In the genomic region with DNA sequence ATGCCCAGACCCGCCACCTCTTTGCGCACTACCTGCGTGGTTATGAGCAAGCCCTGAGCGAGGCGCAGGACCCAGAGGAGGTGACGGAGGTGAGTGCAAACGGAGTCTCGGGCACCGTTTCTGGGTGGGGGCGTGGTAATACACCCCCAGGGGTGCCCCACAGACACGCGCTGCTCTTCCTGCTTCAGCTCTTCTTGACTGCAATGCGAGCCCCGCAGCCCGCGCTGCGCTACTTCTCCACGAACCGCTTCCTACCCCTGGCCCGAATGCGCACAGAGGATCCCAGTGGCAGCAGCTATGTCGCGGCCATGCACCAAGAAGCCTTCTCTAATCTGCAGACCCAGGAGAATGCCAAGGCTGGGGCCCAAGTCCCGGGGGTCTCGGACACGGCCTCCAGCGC, we compare ENCODE assay signal across 10 mouse cellular contexts. TPM values are rescaled to one million over a fixed set of nuclear protein-coding genes. Genes with fewer than 3 reads are reported as not detected.
DNase-seq lines count a peak whose midpoint lies in the region; ATAC-seq lines count a peak whose summit lies in the region.
"Had no signal": no experiment of that assay in that cellular context is flagged by ENCODE, and none has a peak within 500 bp of the region (broad histone marks: within the 10 kb centered on the region; RNA-seq: fewer than 3 reads in every experiment).

No protein-coding gene starts in this region.

- DNase-seq in cerebellum, adult 11-12 months, result peak; percentile 49
- DNase-seq in liver, embryonic 11.5 days (ENCODE audit: low spot score), result no peak
- DNase-seq in liver (no peak), MN1 (ENCODE audit: low spot score) (no peak)
- DNase-seq in intestine, embryonic 14.5 days (ENCODE audit: low spot score), result no peak
- no peak for DNase-seq in cerebellum, adult 18-20 months
- DNase-seq: adrenal gland, postnatal 25 days; lung, postnatal 36 days had no signal

- peak overlapping the region; percentile 28 for H3K4me3 ChIP-seq in liver, embryonic 11.5 days (ENCODE audit: low read depth, low read length)
- H3K4me3 ChIP-seq in intestine, embryonic 14.5 days (ENCODE audit: low read depth, low read length), result peak overlapping the region; percentile 11
- H3K4me3 ChIP-seq in stomach, embryonic 16.5 days (replicated peaks; ENCODE audit: low read length), result 0 out of 2 replicates have a peak overlapping the region, but pooled peaks have one; percentile 14

- H3K4me1 ChIP-seq in liver, embryonic 11.5 days (replicated peaks; ENCODE audit: control insufficient read depth, insufficient read depth, low read length), result peaks cover 14% of the 10 kb centered on the region
- H3K4me1 ChIP-seq in intestine, embryonic 14.5 days (replicated peaks; ENCODE audit: control insufficient read depth, insufficient read depth, low read length), result peaks cover 16% of the 10 kb centered on the region; the same call in 1 of the 2 replicates
- peaks cover 22% of the 10 kb centered on the region for H3K4me1 ChIP-seq in stomach, embryonic 16.5 days (ENCODE audit: control insufficient read depth, insufficient read depth, low read length)

- H3K9me3 ChIP-seq in liver, embryonic 11.5 days (ENCODE audit: control insufficient read depth, low read length), result no peaks in the 10 kb centered on the region
- no peaks in the 10 kb centered on the region for H3K9me3 ChIP-seq in intestine, embryonic 14.5 days (ENCODE audit: control insufficient read depth, low read length)
- H3K9me3 ChIP-seq in stomach, embryonic 16.5 days (replicated peaks; ENCODE audit: control insufficient read depth, low read length), result no peaks in the 10 kb centered on the region

- H3K9ac ChIP-seq in liver, embryonic 11.5 days (ENCODE audit: low read depth, low read length), result no peak overlapping the region
- H3K9ac ChIP-seq in intestine, embryonic 14.5 days (ENCODE audit: low read length), result no peak overlapping the region
- H3K9ac ChIP-seq in stomach, embryonic 16.5 days (ENCODE audit: low read length), result 0 out of 2 replicates have a peak overlapping the region, but pooled peaks have one; percentile 8

- ATAC-seq in cerebellum, adult (ENCODE audit: insufficient number of reproducible peaks, low FRiP score, low TSS enrichment), result no peak
- no peak for ATAC-seq in liver, embryonic 11.5 days (replicated peaks; ENCODE audit: low FRiP score)
- no peak for ATAC-seq in intestine, embryonic 14.5 days (replicated peaks; ENCODE audit: low FRiP score, low TSS enrichment, low read depth)
- no peak for ATAC-seq in stomach, embryonic 16.5 days (ENCODE audit: insufficient read depth, low FRiP score)

- H3K27me3 ChIP-seq in liver, embryonic 11.5 days (replicated peaks; ENCODE audit: control insufficient read depth, insufficient read depth, low read length), result peaks cover 46% of the 10 kb centered on the region
- peaks cover 47% of the 10 kb centered on the region for H3K27me3 ChIP-seq in intestine, embryonic 14.5 days (replicated peaks; ENCODE audit: control insufficient read depth, insufficient read depth, low read length)
- peaks cover 33% of the 10 kb centered on the region for H3K27me3 ChIP-seq in stomach, embryonic 16.5 days (ENCODE audit: control insufficient read depth, insufficient read depth, low read length)

- no peaks in the 10 kb centered on the region; the same call in 1 of the 2 replicates for H3K36me3 ChIP-seq in liver, embryonic 11.5 days (ENCODE audit: control insufficient read depth, insufficient read depth, low read length)
- peaks cover under 1% of the 10 kb centered on the region; the same call in 1 of the 2 replicates for H3K36me3 ChIP-seq in intestine, embryonic 14.5 days (ENCODE audit: control insufficient read depth, insufficient read depth, low read length)
- no peaks in the 10 kb centered on the region for H3K36me3 ChIP-seq in stomach, embryonic 16.5 days (ENCODE audit: control insufficient read depth, insufficient read depth, low read length)

- 5% methylated on average over 27 of the region's 27 CpGs for WGBS in liver, embryonic 11.5 days
- WGBS in intestine, embryonic 14.5 days, result 2% methylated on average over 27 of the region's 27 CpGs
- 5% methylated on average over 27 of the region's 27 CpGs for WGBS in stomach, embryonic 16.5 days

- peak overlapping the region; percentile 48 for H3K4me2 ChIP-seq in liver, embryonic 11.5 days
- peak overlapping the region; percentile 30 for H3K4me2 ChIP-seq in intestine, embryonic 14.5 days (ENCODE audit: low read length)
- peak overlapping the region; percentile 21 for H3K4me2 ChIP-seq in stomach, embryonic 16.5 days (ENCODE audit: low read depth, low read length)

- H3K27ac ChIP-seq in liver, embryonic 11.5 days (ENCODE audit: low read depth, low read length), result no peak overlapping the region
- no peak overlapping the region for H3K27ac ChIP-seq in intestine, embryonic 14.5 days (ENCODE audit: low read depth)
- H3K27ac ChIP-seq in stomach, embryonic 16.5 days (ENCODE audit: low read length), result no peak overlapping the region

RNA-seq across cellular contexts. Expression of a gene that starts 1.5 kb away (rescaled TPM):
- polyA plus RNA-seq in liver, embryonic 11.5 days (2014; fragmentation: Nextera tagmentation; extraction: Ambion mirVana), result 0.12 and 0.27 TPM in 2 replicates
- not detected in 2 replicates for polyA plus RNA-seq in intestine, embryonic 14.5 days (2014; fragmentation: Nextera tagmentation; extraction: Ambion mirVana)
- 0.30 TPM in 1 of 2 replicates, not detected in the other for polyA plus RNA-seq in stomach, embryonic 16.5 days (2015; fragmentation: Nextera tagmentation; extraction: Ambion mirVana)

RNA-seq across cellular contexts. Expression of a gene that starts 2.6 kb away (rescaled TPM):
- 43.3 and 45.8 TPM in 2 replicates for polyA plus RNA-seq in liver, embryonic 11.5 days (2014; fragmentation: Nextera tagmentation; extraction: Ambion mirVana)
- 39.7 and 45.5 TPM in 2 replicates for polyA plus RNA-seq in intestine, embryonic 14.5 days (2014; fragmentation: Nextera tagmentation; extraction: Ambion mirVana)
- 38.9 and 41.8 TPM in 2 replicates for polyA plus RNA-seq in stomach, embryonic 16.5 days (2015; fragmentation: Nextera tagmentation; extraction: Ambion mirVana)

RNA-seq across cellular contexts. Expression of a gene that starts 7.3 kb away (rescaled TPM):
- 45.3 and 45.6 TPM in 2 replicates for polyA plus RNA-seq in liver, embryonic 11.5 days (2014; fragmentation: Nextera tagmentation; extraction: Ambion mirVana)
- 43.6 and 48.0 TPM in 2 replicates for polyA plus RNA-seq in intestine, embryonic 14.5 days (2014; fragmentation: Nextera tagmentation; extraction: Ambion mirVana)
- polyA plus RNA-seq in stomach, embryonic 16.5 days (2015; fragmentation: Nextera tagmentation; extraction: Ambion mirVana), result 57.4 and 60.5 TPM in 2 replicates

RNA-seq across cellular contexts. Expression of a gene that starts 9.9 kb away (rescaled TPM):
- 7.7 and 8.0 TPM in 2 replicates for polyA plus RNA-seq in liver, embryonic 11.5 days (2014; fragmentation: Nextera tagmentation; extraction: Ambion mirVana)
- 11.5 and 12.7 TPM in 2 replicates for polyA plus RNA-seq in intestine, embryonic 14.5 days (2014; fragmentation: Nextera tagmentation; extraction: Ambion mirVana)
- polyA plus RNA-seq in stomach, embryonic 16.5 days (2015; fragmentation: Nextera tagmentation; extraction: Ambion mirVana), result 17.0 and 17.2 TPM in 2 replicates

RNA-seq across cellular contexts. Expression of a gene that starts 15.5 kb away (rescaled TPM):
- 40.7 and 42.8 TPM in 2 replicates for polyA plus RNA-seq in liver, embryonic 11.5 days (2014; fragmentation: Nextera tagmentation; extraction: Ambion mirVana)
- polyA plus RNA-seq in intestine, embryonic 14.5 days (2014; fragmentation: Nextera tagmentation; extraction: Ambion mirVana), result 29.1 and 38.1 TPM in 2 replicates
- polyA plus RNA-seq in stomach, embryonic 16.5 days (2015; fragmentation: Nextera tagmentation; extraction: Ambion mirVana), result 21.4 and 23.4 TPM in 2 replicates
